Mouse (Mus musculus): ENCODE results near the gene Gp9.

- TF ChIP-seq GATA1 (IDR thresholded peaks at IDR 0.05; ENCODE audit: borderline replicate concordance, low read length) (no peak), FLI1 (IDR thresholded peaks at IDR 0.05; ENCODE audit: low read length) (no peak)
Observed at GRCm38 (mm10) chr6:87797321-87797720, 19.4 kb downstream of the Gp9 start.
